Mouse (Mus musculus) lung, adult 18-20 months (tissue): ENCODE data around the gene Sik3.

Source experiments
- DNase-seq, 2 experiments: peaks; one replicate each; pipeline ENCODE4 v3.0.0; 2022; ENCODE audit warnings: mixed read lengths in 2 of 2

Gene Sik3

DNA sequence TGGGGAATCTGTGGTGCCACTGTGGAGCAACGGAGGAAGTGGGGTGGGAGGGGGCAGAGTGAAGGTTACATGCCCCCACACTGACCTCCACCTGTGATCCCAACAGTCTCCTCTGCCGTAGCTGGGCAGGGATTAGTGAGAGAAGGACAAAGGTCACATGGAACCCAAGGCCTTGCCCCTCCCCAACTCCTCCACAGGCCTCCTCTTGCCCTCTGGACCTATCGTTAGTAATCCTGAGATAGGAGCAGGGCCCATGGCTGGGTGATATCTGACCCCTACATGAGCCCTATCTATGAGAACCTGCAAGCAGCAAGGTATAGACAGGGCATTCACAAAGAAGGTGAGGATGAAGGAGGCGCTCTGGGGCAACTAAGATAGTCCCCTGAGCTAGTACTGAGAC, 223.0 kb downstream of the Sik3 start:
- no peak for DNase-seq

DNA sequence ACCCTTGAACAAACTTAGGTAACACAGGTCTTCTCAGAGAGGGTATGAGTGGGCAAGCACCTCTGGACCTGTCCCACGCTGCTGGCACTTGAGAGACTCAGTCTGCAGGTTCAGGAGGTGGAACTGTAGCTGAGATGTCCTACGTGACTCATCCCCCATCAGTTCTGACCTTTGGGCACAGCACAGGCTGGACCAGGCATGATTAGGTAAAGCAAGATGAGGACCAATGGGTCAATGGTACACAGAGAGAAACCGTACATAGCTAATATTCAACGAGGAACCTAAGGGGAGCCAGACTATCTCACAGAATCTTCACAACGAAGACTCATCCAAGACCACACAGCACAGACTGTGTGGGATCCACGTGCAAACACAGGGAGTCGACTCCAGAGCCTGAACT, 226.2 kb downstream of the Sik3 start:
- no peak for DNase-seq

DNA sequence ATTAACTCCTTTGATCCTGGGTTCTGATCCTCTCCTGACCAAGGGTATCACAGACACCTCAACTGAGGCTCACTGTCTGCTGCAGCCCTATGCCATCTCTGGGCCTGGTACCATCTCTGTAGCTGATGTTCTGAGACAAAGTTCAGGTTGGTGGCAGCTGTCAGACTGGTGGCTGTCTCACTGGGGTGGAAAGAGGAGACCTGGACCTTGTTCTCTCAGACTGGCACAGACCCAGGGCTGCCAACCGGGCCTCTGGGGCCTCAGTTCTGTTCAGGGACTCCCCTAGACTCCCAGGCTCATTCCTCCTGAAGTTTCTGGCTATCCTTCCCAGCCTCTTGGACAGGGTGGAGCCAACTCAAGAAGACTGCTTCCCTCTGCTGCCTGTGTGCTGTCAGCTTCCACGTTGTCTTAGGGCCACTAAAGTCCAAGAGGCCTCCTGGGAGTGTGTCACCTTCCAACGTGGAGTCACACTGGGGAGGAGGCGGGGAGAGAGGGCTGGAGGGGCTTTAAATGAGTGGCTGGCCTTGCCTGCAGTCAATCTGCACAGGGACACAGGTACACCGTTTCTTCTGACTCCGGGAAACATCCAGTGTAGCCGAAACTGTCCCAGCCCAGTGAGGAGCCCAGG, 228.0 kb downstream of the Sik3 start, which contains the start of gene Apoa4:
Apoa4 (plus strand) TSS at position 171 of the 628 bp plus-strand sequence.
- DNase-seq: no peak

GRCm38 (mm10) chr9:46241818-46242217, 229.2 kb downstream of the Sik3 start:
- DNase-seq: no peak

- no peak for DNase-seq
Observed at GRCm38 (mm10) chr9:46243122-46243521, 230.5 kb downstream of the Sik3 start.

- no peak for DNase-seq
Observed at GRCm38 (mm10) chr9:46243584-46243983, 231.0 kb downstream of the Sik3 start.

- peak; percentile 37 to 64 for DNase-seq
Observed at GRCm38 (mm10) chr9:46246752-46247324, 234.2 kb downstream of the Sik3 start.

GRCm38 (mm10) chr9:46256177-46256576, 243.6 kb downstream of the Sik3 start:
- no peak for DNase-seq

DNA sequence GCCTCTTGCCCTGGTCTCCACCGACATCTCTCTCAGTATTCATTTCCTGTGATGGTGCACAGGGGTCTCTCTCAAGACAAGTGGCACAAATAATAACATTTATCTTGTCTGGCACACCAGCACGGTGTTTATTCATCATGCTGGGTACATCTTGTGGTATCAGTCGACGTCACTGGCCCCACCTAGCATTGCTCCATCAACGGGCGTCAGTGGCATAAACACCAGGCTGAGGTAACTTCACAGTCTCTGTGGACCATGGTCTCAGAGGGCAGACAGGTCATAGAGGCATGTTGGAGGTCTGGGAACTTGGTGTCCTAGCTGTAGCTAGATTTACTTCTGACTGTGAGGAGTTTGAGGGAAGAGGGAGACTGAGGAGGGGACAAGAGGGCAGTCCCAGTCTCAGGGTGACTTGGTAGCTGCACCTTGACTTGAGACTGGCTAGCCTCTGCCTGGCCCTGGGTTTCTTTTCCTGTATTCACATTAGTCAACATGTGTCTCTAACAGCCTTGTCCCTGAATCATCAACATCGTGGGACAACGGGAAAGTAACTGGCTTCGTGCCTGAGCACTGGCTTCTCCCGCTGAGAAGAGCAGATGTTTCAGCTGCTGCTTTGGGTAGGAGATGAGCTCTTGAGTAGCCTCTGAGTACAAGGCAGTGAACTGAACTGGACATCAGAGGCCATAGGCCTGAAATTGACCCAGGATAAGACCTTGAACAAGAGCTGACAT, 244.2 kb downstream of the Sik3 start:
- DNase-seq: no peak

DNA sequence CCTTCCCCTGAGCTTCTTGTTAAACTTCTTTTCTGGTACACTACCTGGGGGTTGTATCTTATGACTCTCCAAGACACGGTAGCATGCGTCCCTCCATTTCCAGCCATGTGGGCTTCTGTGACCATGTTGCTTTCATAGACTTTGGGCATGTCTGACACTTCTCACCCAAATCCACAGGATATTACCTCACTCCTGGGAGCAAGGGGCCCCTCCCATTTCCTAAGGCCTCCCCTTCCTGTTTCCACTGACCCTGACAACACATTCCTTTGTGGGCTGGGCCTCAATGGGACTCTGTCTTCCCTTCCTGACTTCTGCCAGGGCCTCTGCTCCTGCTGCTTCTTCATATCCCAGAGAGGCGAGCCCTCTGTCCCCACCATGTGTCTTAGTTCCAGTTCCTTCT, 244.9 kb downstream of the Sik3 start:
- peak; percentile 15 to 23 for DNase-seq

- DNase-seq: no peak
Observed at GRCm38 (mm10) chr9:46259111-46259510, 246.5 kb downstream of the Sik3 start.

DNA sequence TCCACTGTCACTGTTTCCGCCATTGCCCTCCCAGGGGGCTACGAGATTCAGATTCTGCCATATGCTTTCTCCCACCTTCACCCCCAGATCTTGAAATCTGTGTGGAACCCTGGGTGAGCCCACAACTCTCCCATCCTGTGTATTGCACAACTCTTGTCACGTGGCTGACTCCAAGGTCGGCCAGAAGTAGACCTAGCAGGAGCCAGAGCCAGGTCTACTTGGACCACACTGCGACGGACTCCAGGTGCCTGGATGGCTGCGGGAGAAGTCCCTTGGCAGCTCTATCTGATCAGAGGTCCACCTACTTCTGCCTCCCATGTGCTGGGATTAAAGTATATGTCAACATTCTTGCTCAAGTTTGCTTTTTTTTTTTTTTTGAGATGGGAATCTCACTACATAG, 248.5 kb downstream of the Sik3 start:
- no peak for DNase-seq

DNA sequence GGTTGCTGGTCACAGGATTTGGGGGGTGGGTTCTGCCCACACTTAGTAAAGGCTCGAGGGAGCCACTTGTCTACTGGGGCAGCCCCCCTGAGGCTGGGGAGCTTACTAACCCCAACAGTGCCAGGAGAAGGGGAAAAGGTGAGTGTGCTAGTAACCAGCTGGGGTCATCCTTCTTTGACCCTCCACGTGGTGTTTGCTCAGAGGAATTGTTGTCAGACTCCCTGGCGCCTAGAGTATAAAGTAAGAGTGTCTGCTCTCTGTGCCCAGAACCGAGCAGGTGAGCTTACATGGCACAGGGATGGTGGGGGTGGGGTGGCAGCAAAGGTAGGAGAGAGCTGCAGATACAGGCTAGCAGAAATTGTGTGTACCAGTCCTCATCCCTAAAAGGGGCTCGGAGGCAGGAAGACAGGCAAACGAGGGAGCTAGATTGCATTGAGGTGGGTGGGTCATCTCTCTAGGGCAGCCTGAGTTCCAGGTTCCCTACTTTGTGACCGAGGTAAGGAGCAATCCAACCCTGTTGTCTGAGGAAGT, 255.8 kb downstream of the Sik3 start, which contains the start of gene Apoa5:
Apoa5 (plus strand) TSS at position 291 of the 531 bp plus-strand sequence.
- DNase-seq: no peak

- DNase-seq: no peak
Observed at GRCm38 (mm10) chr9:46269125-46269524, 256.5 kb downstream of the Sik3 start.

DNA sequence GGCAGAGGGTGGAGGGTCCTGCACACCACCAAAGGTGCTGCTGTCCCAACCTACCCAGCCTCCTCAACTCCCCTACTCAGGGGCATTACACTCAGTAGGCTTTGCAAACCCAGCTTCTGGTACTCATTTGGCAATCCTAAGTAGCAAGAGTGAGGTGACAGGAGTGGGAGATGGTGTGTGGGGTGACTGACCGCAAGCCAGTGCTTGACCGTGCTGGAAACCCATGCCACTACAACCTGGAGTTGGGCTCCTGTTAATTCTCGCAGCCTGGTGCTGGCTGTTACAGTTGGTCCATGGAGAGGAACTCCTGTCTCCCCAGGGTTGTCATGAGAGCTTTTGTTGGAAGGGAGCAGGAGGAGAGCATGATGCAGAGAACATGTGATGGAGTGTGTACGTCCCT, 258.2 kb downstream of the Sik3 start:
- DNase-seq: no peak

DNA sequence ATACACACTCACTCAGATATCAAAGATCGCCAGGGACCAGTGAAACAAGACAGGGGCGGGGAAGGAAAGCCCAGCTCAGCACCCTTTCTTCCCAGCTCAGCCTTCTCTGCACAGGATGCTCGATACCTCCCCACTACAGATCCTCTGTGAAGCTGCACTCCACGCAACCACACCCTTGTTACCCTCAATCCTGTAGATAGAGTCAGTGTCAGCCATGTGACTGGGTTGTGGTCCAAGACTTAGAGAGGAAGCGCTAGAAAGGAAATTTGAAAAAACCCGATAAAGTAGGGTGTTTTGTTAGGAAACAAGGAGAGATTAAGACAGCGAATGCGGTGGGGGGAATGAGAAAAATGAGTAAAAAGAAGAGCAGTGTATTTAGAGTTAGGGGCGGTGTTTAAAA, 259.4 kb downstream of the Sik3 start:
- no peak for DNase-seq

- DNase-seq: peak; percentile 91 to 94
Observed at GRCm38 (mm10) chr9:46272677-46273454, 260.2 kb downstream of the Sik3 start, which contains the start of gene Zpr1. Zpr1 (plus strand) TSS chr9:46273064.
